Mouse (Mus musculus): ENCODE measurements at regions not wholly inside any gene's neighbourhood (a gene's known extent, or its start where the extent isn't known, plus 50 kb on each side); places are given as distances from the start of the nearest gene placed in this dataset.

DNA sequence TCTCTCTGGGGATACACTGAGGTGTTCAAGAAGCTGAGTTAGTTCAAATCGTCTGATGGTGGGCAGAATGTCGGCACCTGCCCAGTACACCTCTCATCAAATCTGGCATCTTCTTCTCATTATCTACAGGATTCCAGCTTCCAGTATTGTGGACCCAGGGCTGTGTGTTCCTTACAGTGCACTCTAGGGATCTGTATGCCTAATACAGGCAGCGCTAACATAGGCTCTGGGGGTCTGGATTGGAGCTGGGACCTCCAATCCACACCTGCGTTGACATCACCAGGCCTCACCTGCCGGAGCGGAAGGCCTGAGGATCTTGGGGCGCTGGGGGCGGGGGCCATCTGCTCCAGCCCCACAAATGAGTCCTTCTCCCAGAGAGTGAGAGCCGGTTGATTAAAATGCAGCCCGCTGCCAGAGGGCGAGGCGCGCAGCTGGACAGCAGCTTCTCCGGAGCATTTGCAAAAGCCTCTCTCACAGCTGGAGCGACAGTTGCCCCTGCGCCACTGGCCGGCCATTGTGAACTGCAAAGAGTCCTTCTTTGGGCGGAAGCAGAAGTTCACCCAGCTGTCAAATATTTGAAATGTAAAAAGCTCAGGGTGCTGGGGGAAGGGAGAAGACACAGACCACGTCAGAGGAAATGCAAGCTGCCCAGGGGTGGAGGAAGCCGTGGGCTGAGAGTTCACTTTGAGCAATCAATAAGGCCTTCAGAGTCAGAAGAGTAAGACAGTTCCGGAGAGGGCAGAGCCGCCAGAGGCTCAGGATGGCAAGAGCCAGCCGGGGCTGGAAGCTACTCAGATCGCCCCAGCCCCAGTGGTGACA, 347.0 kb downstream of the Rnf144a start:
- TF ChIP-seq EP300 (optimal IDR thresholded peaks at IDR 0.05) (no peak), CTCF (IDR thresholded peaks at IDR 0.05; ENCODE audit: low read depth) (no peak)

Data from stomach, postnatal 0 days (tissue).